Mouse (Mus musculus): ENCODE measurements around the gene Wdr20rt.

The Wdr20rt gene

DNA sequence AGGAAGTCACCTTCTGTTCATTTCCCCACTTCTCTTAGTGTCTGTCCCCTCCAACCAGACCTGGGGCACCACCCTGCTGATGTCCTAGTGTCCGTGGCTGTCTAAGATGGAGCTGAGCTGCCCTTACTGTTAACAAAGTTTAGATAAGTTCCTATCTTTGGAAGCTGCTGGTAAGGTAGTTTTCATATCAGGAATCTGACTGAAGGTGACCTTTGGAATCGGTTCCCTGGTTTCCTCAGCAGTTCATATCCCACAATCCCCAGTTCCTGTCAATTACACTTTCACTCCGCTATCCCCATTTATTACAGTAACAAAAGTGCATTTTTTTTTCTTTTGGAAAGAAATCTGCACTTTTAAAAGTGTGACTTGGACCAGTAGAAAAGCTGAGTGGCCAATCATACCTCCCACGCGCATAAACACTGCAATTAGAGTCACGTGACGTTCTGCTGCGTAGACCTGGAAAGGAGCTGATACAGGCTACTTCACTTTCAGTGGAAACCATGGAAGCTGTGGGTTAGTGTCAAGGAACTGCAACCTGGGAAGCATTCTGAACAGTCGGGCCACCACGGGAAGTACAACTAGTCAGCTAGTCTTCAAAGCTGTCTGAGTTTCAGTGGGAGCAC is 24.9 kb downstream of the Wdr20rt start:
- Histone ChIP-seq H3K27me3 (ENCODE audit: insufficient read depth, low read length) (no peaks in the 10 kb centered on the region; the same call in 1 of the 2 replicates), H3K4me1 (replicated peaks; ENCODE audit: low read depth, low read length) (0 out of 2 replicates have a peak, but pooled peaks cover 2% of the 10 kb centered on the region), H3K36me3 (ENCODE audit: insufficient read depth, low read length) (no peaks in the 10 kb centered on the region), H3K9me3 (ENCODE audit: low read length) (no peaks in the 10 kb centered on the region), H3K4me3 (replicated peaks; ENCODE audit: low read length) (no peak overlapping the region)
- no peak for TF ChIP-seq NANOG (IDR thresholded peaks at IDR 0.05; ENCODE audit: borderline replicate concordance, low read length)
- no peak for TF ChIP-seq CTCF (conservative IDR thresholded peaks at IDR 0.05; ENCODE audit: low read length)
- no peak for TF ChIP-seq POU5F1 (IDR thresholded peaks at IDR 0.05; ENCODE audit: borderline replicate concordance, low read length)

DNA sequence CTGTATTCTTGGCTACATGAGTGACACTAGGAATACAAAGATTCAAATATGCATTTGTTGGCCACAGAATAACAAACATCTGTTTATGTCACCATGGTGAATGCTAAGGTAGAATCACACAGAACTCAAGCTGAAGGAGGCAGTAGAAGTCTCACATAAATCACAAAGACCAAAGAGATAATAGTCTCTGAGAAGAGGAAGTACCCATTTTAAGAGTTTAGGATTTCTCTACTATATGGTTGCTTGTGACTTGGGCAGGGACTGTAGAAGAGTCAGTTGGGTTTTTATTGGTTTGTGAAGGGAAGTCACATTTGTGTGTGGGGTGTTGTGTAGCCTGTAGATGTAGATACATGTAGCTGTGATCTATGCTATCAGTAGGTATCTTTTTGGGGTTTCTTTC is 31.6 kb downstream of the Wdr20rt start:
- Histone ChIP-seq H3K4me1 (replicated peaks; ENCODE audit: low read depth, low read length) (peaks cover 17% of the 10 kb centered on the region), H3K4me3 (replicated peaks; ENCODE audit: low read length) (no peak overlapping the region), H3K36me3 (ENCODE audit: insufficient read depth, low read length) (no peaks in the 10 kb centered on the region), H3K9me3 (ENCODE audit: low read length) (no peaks in the 10 kb centered on the region), H3K27me3 (ENCODE audit: insufficient read depth, low read length) (no peaks in the 10 kb centered on the region)
- no peak for TF ChIP-seq POU5F1 (IDR thresholded peaks at IDR 0.05; ENCODE audit: borderline replicate concordance, low read length)
- TF ChIP-seq NANOG (IDR thresholded peaks at IDR 0.05; ENCODE audit: borderline replicate concordance, low read length) = no peak
- TF ChIP-seq CTCF (conservative IDR thresholded peaks at IDR 0.05; ENCODE audit: low read length) = no peak

- Histone ChIP-seq H3K9me3 (ENCODE audit: low read length) (no peaks in the 10 kb centered on the region), H3K4me1 (replicated peaks; ENCODE audit: low read depth, low read length) (peaks cover 17% of the 10 kb centered on the region), H3K36me3 (ENCODE audit: insufficient read depth, low read length) (no peaks in the 10 kb centered on the region), H3K4me3 (replicated peaks; ENCODE audit: low read length) (peak overlapping the region; percentile 46; the same call in 1 of the 2 replicates), H3K27me3 (ENCODE audit: insufficient read depth, low read length) (no peaks in the 10 kb centered on the region)
- TF ChIP-seq POU5F1 (IDR thresholded peaks at IDR 0.05; ENCODE audit: borderline replicate concordance, low read length) (no peak), NANOG (IDR thresholded peaks at IDR 0.05; ENCODE audit: borderline replicate concordance, low read length) (no peak), CTCF (conservative IDR thresholded peaks at IDR 0.05; ENCODE audit: low read length) (no peak)
Measured at GRCm38 (mm10) chr12:65258212-65259138, 33.2 kb downstream of the Wdr20rt start.

DNA sequence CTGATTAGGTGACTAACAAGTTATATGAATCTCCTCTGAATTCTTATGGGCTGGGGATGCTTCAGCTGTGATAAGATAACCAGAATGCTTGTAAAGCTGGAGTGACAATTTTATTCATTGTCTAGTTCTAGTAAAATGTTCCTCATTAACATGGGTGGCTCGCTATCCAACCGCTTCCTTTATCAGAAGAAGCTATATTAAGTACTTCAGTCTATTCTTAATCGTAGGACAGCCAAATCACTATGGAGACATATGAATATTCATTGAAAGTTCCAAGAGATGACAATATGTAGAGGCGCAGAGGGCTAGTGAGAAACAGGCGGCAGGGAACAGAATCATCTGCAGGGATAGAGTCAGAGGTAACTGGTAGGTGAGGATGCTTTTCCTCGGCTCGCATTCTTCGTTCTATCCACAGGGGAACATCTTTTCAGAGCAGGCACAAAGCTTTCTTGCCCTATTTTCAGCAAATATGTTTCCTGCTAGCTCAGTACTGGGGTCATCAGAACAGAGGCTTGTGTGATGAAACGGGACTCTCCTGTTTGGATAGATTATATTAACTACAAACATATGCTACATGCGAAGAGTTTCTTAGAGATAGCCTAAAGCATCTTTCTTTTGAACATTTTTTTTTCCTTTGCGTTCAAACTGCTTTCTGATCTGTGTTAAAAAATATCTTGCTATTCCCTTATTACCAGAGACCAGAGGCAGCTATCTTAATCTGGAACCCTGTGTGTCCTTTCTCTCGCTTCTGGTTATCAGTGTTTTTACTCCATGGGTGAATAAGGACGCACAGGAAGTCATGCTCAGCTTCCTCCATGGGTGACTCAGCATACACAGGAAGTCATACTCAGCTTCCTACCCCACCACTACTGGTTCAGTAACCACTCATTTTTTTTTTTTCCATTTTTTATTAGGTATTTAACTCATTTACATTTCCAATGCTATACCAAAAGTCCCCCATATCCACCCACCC is 34.1 kb downstream of the Wdr20rt start:
- Histone ChIP-seq H3K36me3 (ENCODE audit: insufficient read depth, low read length) (no peaks in the 10 kb centered on the region), H3K9me3 (ENCODE audit: low read length) (no peaks in the 10 kb centered on the region), H3K4me3 (replicated peaks; ENCODE audit: low read length) (0 out of 2 replicates have a peak overlapping the region, but pooled peaks have one; percentile 46), H3K27me3 (ENCODE audit: insufficient read depth, low read length) (no peaks in the 10 kb centered on the region), H3K4me1 (replicated peaks; ENCODE audit: low read depth, low read length) (peaks cover 17% of the 10 kb centered on the region)
- TF ChIP-seq NANOG (IDR thresholded peaks at IDR 0.05; ENCODE audit: borderline replicate concordance, low read length) = no peak
- no peak for TF ChIP-seq CTCF (conservative IDR thresholded peaks at IDR 0.05; ENCODE audit: low read length)
- no peak for TF ChIP-seq POU5F1 (IDR thresholded peaks at IDR 0.05; ENCODE audit: borderline replicate concordance, low read length)

GRCm38 (mm10) chr12:65268311-65268984 is 43.1 kb downstream of the Wdr20rt start:
- Histone ChIP-seq H3K4me1 (replicated peaks; ENCODE audit: low read depth, low read length) (peaks cover 15% of the 10 kb centered on the region), H3K36me3 (ENCODE audit: insufficient read depth, low read length) (no peaks in the 10 kb centered on the region), H3K27me3 (ENCODE audit: insufficient read depth, low read length) (no peaks in the 10 kb centered on the region), H3K9me3 (ENCODE audit: low read length) (peaks cover 3% of the 10 kb centered on the region; the same call in 1 of the 2 replicates), H3K4me3 (replicated peaks; ENCODE audit: low read length) (no peak overlapping the region)
- TF ChIP-seq POU5F1 (IDR thresholded peaks at IDR 0.05; ENCODE audit: borderline replicate concordance, low read length) = no peak
- no peak for TF ChIP-seq CTCF (conservative IDR thresholded peaks at IDR 0.05; ENCODE audit: low read length)
- TF ChIP-seq NANOG (IDR thresholded peaks at IDR 0.05; ENCODE audit: borderline replicate concordance, low read length) = no peak

- peaks cover 3% of the 10 kb centered on the region; the same call in 1 of the 2 replicates for H3K9me3 ChIP-seq (ENCODE audit: low read length)
- no peaks in the 10 kb centered on the region for H3K36me3 ChIP-seq (ENCODE audit: insufficient read depth, low read length)
- H3K4me1 ChIP-seq (replicated peaks; ENCODE audit: low read depth, low read length) = peaks cover 15% of the 10 kb centered on the region
- no peaks in the 10 kb centered on the region for H3K27me3 ChIP-seq (ENCODE audit: insufficient read depth, low read length)
- no peak overlapping the region for H3K4me3 ChIP-seq (replicated peaks; ENCODE audit: low read length)
- TF ChIP-seq NANOG (IDR thresholded peaks at IDR 0.05; ENCODE audit: borderline replicate concordance, low read length) (no peak), CTCF (conservative IDR thresholded peaks at IDR 0.05; ENCODE audit: low read length) (no peak), POU5F1 (IDR thresholded peaks at IDR 0.05; ENCODE audit: borderline replicate concordance, low read length) (no peak)
Measured at GRCm38 (mm10) chr12:65269406-65269805, 44.1 kb downstream of the Wdr20rt start.

DNA sequence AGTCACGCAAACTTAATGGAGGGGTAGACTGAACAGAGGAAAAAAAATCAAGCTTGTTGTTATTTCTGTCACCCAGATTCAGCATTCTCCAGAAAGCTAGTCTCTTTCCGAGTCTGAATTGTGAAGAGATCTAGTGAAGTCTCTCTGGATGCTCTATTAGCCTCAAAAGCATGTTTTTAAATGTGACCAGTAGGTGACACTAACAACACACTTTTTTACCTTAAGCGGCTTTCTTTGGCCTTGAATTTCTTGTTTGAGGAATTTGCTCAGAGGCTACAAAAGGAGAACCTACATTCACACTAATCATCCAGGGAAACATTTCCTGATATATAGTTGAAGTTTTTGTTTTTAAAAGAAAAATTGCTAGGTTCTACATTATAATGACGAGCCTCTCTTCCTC is 48.5 kb downstream of the Wdr20rt start:
- Histone ChIP-seq H3K4me1 (replicated peaks; ENCODE audit: low read depth, low read length) (peaks cover 11% of the 10 kb centered on the region), H3K36me3 (ENCODE audit: insufficient read depth, low read length) (no peaks in the 10 kb centered on the region), H3K9me3 (ENCODE audit: low read length) (peaks cover 3% of the 10 kb centered on the region; the same call in 1 of the 2 replicates), H3K4me3 (replicated peaks; ENCODE audit: low read length) (no peak overlapping the region), H3K27me3 (ENCODE audit: insufficient read depth, low read length) (no peaks in the 10 kb centered on the region)
- TF ChIP-seq CTCF (conservative IDR thresholded peaks at IDR 0.05; ENCODE audit: low read length) (peak; percentile 23; the same call in 1 of the 2 replicates), NANOG (IDR thresholded peaks at IDR 0.05; ENCODE audit: borderline replicate concordance, low read length) (no peak), POU5F1 (IDR thresholded peaks at IDR 0.05; ENCODE audit: borderline replicate concordance, low read length) (no peak)
